Mouse (Mus musculus): ENCODE results near the gene Rfx3.

DNA sequence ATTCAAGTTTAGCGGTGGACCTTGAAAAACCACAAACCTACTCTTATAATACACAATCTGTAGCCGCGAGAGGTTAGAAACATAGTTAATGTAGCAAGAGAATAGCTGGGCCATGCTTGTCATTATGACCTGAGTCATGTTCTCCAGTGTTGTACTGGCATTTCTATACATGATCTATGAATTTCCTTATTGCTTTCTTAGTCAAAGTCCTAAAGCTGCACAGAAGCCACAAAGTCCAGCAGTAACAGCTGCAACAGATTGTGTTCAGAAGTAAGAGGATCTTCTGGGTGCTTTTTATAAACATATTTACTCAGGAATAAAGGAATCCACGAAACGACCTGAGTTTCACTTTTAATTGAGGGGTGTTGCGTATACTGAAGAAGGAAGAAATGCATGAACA lies 109.3 kb downstream of the Rfx3 start:
- no peak for TF ChIP-seq GABPA (IDR thresholded peaks at IDR 0.05; ENCODE audit: insufficient replicate concordance, low read depth, low read length)
- no peak for TF ChIP-seq POLR2A (IDR thresholded peaks at IDR 0.05; ENCODE audit: low read depth, low read length)

Data from CH12.LX (cell line).